Mouse (Mus musculus): ENCODE results near the gene Asb3.

DNA sequence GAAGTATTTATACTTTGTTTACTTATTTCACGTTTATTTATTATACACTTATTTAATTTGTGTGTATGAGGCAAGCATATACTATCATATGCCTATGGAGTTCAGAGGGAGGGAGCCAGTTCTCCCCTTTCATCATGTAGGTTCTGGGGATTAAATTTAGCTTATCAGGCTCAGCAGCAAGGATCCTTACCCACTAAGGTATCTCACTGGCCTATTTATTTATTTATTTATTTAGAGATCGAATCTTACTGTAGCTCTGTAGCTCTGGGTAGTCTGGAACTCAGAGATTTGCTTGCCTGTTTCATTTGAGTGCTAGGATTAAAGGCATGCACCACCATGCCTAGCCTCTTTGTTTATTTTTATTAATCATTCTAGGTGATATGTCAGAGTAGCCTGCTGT, 113.5 kb downstream of the Asb3 start:
- TF ChIP-seq POLR2A (IDR thresholded peaks at IDR 0.05; ENCODE audit: insufficient read depth, low read length) (no peak), EP300 (IDR thresholded peaks at IDR 0.05; ENCODE audit: insufficient read depth, low read depth, low read length) (no peak), CTCF (IDR thresholded peaks at IDR 0.05; ENCODE audit: low read depth, low read length) (no peak)

All from ES-Bruce4 (cell line).